Mouse (Mus musculus) megakaryocyte progenitor cell, adult 5-6 weeks (primary cell): ENCODE measurements around the gene Adamts18. TPM values are rescaled to one million over a fixed set of nuclear protein-coding genes. Genes with fewer than 3 reads are reported as not detected.

ENCODE experiments used
- ATAC-seq: replicated peaks from 2 replicates; pipeline ENCODE4 v1.8.0; 2016; ENCODE audit warnings: mild to moderate bottlenecking, moderate TSS enrichment, inconsistent platforms; ENCODE audit not compliant: poor library complexity
- total RNA-seq, 2 experiments: library from RNA; stranded (forward) in 1 of 2; stranded (reverse) in 1 of 2; fragments of 157-497, 149-512 nt in 1 of 2; fragments of 200-1000 nt in 1 of 2; gene quantifications; 2 replicates each; pipeline versions ENCODE4 v1.2.3 to v1.2.4; 2015 to 2017

The Adamts18 gene
- total RNA-seq, 2 experiments from 2014 or later: not detected

DNA sequence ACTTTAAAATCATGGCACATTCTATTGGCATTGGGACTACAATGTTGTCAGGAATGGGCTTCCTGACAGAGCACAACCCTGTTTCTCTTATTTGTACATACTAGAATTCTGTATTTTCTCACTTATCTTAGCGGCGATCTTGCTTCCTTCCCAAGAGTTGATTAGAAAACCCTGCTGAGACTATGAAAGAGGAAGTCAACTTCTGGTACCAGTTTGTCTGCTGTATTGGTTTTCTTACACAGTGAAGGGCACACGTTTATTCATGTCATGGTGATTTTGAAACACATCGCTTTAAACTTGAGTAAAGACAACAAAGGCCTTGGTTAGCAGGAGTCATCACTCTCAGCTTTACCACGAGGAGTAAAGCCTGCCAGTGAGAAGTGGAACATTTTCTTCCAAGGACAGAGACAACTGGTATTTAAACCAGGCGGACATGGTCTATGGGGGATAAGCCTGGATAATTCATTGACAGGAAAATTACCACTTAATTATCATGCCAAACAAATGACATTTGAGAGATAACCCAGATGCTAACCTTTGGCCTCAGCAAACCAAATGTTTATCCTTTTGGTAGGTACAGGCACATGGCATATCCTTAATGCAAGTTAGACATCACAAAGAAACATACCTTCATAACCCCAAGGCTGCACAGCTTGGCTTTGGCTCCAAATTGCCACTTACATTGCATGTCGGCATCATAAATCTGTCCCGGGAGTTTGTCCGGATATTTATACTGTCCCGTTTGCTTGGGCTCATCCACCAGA is 84.8 kb downstream of the Adamts18 start:
- ATAC-seq: peak; percentile 90

DNA sequence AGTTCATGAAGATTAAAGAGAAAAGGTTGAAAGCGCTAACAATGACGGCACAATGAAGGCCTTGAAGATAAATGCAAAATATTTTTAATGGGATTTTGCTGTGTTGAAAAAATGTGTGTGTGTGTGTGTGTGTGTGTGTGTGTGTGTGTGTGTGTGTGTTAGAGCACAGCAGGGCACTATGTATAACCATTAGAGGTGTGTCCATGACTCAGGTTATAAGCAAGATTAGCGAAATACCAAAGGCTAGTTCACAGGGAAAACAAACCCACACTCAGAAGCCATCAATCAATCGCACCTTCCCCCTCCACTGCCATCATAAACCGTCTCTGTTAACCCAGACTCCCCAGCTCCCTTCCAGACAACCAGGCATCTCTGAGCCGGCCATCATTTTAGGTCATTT is 86.4 kb downstream of the Adamts18 start:
- ATAC-seq: no peak

DNA sequence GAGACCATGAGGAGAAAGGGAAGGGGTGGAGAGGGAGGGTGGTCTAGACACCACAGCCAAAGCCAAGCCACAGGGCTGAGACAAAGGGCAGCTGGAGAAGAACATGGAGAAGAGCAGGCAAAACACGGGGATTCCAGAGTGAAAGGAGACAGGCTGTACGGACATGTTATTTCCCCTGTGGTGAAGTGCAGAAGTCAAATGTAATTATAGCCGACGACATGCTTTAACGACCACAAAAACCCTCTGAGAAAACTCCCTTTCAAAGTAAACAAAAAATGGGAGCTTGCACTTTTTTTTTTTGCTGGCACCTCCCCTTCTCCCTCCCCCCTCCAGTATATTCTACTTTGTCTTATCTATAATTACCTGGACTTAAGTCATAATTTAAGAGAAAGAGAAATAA is 92.7 kb downstream of the Adamts18 start:
- no peak for ATAC-seq

DNA sequence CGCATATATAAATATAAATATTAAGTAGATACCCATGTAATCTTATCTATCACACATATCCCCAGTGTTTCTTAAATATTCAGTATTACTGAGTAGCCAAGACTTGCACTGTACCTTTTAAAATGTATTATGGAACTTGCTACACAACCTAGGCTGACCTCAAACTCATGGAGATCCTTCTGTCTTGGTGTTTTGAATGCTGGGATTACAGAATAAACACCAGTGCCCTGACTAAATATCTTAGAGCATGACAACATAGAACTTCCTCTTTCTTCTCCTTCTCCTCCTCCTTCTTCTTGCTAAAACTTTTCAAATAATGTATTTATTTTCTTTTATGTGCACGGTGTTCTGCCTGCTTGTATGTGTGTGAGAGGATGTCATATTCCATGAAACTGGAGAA is 95.4 kb downstream of the Adamts18 start:
- peak; percentile 63 for ATAC-seq

DNA sequence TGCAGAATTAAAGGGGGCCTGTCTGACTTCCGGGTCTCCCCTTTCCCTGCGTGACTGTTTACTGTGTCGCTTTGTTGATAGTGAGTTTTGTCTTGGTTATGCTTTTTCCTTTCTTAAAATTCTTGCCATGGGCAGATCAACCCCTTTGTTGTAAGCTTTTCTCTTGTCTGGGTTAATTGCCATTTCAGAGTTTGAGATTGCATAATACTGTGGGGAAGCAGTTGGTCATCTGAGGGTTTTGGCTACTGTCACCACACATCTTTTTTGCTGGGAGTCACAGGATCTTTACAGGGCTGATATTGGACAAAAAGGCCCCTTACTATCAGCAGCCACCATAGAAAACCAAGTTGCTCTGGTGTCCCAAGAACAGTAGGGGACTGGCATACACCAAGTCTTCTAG is 96.2 kb downstream of the Adamts18 start:
- peak; percentile 46; the same call in 1 of the 2 replicates for ATAC-seq

DNA sequence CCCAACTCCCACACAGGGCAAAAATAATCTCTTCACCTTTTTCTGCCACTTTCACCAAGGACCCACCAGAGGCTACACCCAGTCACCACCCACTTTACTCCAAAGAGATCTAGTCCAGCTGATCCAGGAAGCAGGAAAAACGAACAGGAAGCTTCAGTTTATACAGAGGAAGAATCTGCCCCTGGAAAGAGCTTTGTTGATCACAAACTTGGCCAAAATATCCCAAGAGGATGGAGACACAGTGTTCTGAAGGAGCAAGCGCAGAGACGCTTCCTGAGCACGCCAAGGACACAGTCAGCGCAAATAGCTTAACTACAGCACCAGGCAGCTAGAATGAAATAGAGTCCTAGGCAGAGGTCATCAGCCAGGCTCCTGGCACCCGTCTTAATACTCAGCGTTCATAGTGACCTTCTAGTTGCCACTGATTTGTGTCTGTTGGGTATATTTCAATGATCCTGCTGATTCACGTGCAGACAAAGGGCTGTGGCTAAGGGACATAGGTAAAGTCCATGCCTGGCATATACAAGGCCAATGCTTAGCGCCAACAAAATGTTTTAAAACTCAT is 113.0 kb downstream of the Adamts18 start:
- no peak for ATAC-seq

DNA sequence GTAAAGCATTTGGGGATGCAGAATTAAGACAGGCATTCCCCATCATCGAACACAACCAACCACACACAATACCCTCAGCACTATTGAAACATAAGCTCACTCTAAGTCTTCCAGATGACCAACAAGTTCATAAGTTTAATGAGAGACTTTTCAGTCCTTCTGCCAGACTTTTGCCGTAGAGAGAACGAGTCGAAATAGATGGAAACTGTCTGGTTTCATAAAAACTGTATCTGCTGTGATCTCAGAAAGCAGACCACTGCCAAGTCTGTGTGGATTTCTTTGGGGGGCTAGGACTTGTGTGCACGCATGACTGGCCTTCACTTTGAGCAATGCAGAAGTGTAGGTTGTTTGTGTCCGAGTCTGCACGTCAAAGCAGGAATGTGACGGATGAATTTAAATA is 123.2 kb downstream of the Adamts18 start:
- ATAC-seq: no peak

DNA sequence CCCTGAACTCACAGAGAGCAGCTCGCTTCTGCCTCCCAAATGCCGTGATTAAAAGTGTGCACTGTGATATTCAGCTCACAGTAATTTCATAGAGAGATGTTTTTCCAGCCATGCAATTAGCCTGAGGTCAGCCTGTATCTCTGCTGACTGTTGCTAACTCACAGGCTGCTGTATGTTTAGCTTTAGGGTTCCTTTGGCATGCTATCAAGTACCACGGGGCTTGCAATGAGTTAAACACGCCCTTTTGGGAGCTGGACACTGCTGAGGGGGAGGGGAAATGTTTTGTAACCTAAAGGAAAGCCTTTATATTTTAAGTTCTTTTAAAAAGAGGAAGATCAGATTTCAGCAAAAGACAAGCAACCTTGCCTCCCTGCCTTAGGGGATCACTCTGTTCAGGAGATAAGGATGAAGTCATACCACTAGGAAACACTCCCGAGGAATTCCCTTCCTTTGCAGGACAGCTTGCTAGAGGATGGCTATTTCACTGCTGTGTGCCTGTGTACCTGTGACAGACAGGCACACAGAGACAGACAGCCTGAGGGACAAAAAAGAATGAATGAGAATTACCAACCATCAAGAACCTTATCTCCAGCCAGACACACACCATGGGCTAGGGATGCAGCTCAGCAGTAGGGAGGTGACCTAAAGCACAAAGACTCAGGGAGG is 124.5 kb downstream of the Adamts18 start:
- peak; percentile 17; the same call in 1 of the 2 replicates for ATAC-seq

DNA sequence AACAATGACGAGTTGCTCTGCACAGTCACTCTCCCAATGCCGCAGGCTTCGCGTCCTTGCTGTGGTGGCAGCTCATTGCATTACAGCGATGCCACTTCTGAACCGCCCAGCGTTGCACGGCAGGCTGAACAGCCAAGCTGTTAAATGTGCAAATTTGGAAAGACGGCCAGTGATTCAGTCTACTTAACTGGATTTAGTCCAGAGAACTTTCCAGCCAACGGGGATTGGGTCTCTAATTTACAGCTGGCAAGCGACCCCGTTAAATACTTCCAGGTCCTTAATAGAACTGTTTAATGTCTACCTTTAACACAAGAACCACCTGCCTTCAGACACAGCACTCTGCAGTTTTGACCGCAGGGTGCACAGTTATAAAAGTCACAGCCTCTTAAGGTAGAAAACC is 127.1 kb downstream of the Adamts18 start:
- ATAC-seq: no peak

DNA sequence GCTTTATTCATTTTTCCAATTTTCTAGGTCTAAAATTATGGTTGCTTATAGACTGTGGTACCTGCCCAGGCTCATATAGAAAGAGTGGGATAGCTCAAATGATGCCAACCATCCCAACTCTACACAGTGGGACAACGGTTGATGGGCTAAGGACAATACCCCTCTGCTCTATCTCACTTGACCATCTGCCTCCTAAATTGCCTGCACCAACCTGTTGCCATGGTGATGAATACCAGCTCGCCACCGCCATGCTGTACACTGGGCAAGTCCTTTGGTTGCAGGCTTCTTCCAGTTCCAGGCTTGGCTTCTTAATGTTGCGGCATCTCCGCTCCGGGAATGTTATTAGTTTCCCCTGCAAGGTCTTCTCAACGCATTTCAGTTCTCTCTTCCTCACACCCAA is 143.6 kb downstream of the Adamts18 start:
- no peak for ATAC-seq

DNA sequence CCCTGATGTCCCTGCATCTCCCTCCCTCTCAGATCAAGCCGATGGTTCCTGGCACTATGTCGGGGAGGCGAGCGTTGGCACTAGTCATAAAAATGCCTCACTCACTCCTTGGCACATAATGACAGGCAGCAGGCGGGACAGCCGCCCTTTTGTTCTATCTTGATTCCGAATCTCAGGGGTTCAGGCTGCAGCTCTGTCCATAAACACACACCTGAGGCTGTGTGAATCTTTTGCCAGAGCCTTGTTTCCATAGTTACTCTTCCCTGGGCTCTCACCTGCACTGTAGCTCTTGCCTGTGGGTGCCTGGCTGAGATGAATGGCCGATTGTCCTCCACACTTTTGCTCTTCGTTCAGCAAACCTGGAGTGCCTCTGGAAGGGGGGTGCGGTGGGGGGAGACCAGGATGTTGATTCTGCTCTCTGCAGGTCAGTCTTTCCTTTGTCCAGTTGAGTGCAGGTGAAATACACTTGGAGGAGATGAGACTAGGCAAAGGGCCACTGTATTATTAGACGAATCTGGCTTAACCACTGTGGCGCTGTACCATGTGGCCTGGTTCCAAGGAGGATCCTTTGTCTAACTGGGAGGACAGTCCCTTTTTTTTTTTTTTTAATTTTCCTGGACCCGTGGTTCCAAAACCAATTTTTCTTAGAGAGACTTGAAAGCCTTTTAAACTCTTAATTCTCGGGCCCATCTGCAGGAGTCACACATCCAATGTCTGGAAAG is 156.8 kb downstream of the Adamts18 start:
- no peak for ATAC-seq

DNA sequence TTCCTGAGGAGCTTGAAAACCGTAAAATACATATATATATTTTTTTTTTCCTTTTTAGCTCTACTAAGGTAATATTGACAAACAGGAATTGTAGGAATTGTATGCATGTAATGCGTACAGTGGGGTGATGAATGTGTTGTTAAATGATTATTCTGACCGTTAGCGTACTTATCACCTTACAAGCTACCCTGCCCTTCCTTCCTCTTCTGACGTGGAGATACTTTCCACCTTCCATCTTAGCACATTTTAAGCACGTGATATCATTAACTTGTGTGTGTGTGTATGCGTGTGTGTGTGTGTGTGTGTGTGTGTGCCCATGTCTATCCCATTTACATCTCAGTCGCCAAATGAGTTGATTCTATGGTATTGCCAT is 160.0 kb downstream of the Adamts18 start:
- ATAC-seq: peak; percentile 52

DNA sequence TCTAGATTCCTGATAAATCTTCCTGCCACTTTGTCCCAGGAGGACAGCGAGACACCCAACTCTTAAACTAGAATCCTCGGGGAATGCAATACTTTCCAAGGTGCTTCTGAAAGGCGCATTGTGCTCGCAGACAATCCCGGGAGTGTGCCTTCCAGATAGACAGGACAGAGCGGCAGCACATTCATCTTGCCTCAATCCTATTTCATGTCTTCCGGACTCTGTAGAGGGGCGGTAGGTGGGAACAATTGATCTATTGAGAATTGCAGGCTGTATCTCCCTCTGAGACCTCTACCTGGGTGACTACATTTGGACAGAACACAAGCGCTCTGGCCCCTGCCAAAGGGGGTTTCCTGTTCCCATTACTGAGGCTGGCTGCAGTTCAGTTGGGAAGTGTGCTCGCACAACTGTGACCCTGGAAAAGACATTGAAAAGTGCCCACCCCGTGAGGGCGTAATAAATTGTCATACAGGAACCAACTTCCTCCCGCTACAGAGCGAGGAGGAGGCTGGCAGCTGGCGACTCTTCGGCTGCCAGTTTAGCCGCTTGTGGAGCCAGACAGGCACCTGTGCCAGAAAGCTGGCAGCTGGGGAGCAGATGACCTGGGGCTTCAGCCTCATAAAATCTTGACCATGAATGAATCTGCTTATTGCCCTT is 160.5 kb downstream of the Adamts18 start:
- ATAC-seq: peak; percentile 61

DNA sequence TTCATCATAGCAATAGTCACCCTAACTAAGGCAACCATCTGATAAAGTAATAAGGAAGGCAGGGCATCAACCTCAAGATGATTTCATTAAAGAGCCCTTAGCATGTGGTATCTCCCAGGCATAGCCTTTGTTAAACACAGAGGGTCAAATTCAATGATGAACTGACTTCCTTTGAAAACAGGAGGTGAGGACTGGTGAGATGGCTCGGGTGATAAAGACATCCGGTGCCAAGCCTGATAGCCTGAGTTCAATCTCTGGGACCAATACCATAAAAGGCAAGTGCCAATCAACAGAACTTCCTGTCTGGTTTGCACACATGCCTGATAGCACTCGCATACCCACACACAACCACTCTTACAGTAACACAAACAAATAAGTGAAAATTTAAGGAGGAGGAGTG is 169.2 kb downstream of the Adamts18 start:
- ATAC-seq: peak; percentile 42

DNA sequence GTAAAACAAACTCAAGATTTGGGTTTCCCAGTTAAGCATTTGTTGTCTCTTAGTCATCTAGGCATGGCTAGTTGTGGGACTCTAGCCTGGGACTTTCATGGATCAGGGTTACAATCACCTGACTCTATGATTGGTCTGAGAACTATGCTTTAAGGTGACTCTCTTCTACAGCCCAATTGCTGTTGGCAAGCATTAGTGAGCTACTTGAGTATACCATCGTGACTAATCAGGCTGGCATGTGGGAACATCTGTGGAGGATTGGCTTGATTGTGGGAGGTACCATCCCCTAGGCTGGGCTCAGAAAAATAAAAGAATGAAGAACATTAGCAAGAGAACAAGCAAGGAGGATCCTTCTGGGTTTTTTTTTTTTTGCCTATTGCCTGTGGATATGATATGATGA is 171.7 kb downstream of the Adamts18 start:
- ATAC-seq: no peak

DNA sequence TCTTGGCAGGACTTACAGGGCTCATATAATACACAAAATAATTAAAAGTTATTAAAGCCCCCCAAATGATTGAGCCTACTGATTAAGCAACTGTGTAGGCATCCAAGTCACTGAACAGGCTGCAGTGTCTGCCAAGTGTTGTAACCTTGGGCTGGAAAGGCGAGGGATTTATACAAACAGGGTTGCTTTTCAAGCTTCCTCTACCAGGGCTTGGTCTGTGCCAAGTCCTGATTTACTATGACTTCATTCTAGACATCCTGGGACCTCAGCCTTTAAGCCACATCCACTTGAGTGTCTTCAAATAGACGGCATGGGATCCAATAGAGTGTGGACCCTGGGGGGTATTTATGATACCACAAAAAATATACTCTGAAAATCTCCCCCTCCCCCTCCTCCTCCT is 173.3 kb downstream of the Adamts18 start:
- ATAC-seq: no peak

DNA sequence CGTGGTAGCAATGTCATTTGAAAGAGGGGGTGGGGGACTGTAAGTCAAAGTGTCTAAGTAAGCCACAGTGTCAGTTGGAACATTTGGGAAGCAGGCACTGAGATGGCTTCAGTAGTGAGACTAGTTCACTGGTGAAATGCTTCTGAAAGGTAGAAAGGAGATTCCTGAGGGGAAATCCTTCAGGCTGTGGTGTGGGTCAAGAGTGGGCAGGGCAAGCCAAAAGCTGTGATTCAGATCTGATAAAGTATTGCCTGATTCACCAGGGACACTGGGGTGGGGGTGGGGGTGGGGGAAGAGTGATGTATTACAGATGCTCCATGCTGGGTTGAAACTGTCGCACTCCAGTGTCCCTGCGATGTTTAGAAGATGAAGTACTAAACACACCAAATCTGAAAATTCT is 173.9 kb downstream of the Adamts18 start:
- ATAC-seq: no peak

DNA sequence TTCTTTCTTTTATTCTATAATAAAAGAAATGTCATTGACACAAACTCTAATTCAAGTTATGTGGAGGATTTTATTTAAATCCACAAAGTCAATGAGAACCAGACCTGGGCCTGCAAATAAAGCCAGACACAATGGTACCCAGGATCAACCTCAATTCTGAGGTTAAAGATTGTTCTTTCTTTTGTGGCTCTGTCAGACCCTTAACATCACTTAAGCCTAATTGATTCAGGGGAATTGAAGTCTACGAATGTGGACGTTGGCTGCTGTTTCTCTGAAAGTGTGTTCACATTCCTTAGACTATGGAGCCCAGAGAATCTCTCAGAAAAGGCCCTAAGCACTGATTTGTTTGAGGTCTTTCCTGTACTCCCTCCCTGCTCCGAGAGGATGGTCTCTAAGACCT is 175.2 kb downstream of the Adamts18 start:
- ATAC-seq: no peak

DNA sequence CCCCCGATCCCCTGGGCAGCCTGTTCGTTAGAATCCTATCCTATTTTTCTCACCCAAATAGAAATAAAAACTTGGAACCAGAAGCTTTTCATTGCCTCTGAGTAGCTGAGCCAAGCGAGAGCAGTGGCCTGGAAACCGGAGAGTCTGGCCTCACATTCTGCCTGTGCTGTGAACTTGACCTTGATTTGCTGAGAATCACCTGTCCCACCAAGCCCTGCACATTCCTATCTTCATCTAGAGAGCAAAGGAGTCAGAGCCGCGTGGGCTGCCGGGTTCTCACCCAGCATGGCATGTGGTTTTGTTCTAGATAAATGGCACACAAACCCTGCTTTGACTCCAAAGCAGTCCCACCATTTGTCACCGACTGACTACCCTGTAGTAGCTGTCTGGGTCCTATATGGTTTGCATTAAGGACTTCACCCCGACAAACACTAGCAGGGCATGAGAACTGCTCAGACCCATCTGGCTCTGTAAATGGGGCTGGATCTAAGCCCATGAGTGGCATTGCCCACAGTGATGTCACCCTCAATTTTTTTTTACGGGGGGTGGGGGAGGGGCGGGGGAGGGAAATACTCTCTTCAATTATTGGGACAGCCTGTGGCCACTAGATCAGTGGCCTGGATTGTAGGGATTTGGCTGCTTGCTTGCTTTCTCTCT is 175.8 kb downstream of the Adamts18 start:
- no peak for ATAC-seq

DNA sequence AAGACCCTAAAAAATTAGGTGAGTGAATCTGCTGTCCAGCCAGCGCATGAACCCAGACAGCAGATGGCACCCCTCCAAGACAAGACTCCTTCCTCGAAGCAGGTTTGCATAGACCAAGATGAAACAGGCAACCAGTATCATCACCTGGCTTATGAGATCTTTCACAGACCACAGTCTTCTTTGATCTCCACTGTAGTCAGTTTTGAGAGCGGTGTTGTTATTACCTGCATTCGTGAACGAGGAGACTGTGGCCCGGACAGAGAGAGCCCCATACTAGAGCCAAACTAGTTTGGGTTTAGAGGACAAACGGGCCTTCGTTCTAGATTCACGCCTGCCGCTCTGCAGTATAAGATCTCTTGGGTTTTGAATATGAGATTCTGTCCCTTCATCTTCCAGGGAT is 178.6 kb downstream of the Adamts18 start:
- ATAC-seq: no peak
